Mouse (Mus musculus) myocyte (in vitro differentiated cells): Measurements from ENCODE around the gene Nhsl1. TPM values are rescaled to one million over a fixed set of nuclear protein-coding genes. Genes with fewer than 3 reads are reported as not detected.

Source experiments
- H3K27me3 ChIP-seq: one replicate; pipeline ENCODE4 v1.6.1; 2011; ENCODE audit not compliant: control insufficient read depth, insufficient read depth, insufficient read length
- H3K36me3 ChIP-seq: one replicate; pipeline ENCODE4 v1.6.1; 2011; ENCODE audit not compliant: control insufficient read depth, insufficient read depth
- H3K4me2 ChIP-seq: one replicate; pipeline ENCODE4 v1.6.1; 2011; ENCODE audit warnings: low read depth, control low read depth
- H3K4me3 ChIP-seq: one replicate; pipeline ENCODE4 v1.5.1; 2011; ENCODE audit warnings: mild to moderate bottlenecking, control low read depth, moderate library complexity
- H3K79me2 ChIP-seq: one replicate; pipeline ENCODE4 v1.6.1; 2011; ENCODE audit not compliant: control insufficient read depth, insufficient read depth
- H3ac ChIP-seq: one replicate; pipeline ENCODE4 v1.6.1; 2011; ENCODE audit not compliant: control insufficient read depth, insufficient read length
- CEBPB ChIP-seq: IDR thresholded peaks from 2 replicates; pipeline ENCODE4 v1.6.1; 2011; ENCODE audit warnings: mild to moderate bottlenecking, moderate library complexity; ENCODE audit not compliant: poor library complexity, insufficient read depth, severe bottlenecking
- E2F4 ChIP-seq: IDR thresholded peaks from one replicate; pipeline ENCODE4 v1.6.1; 2011; ENCODE audit warnings: mild to moderate bottlenecking, control low read depth, moderate library complexity; ENCODE audit not compliant: insufficient read depth
- MAX ChIP-seq: IDR thresholded peaks from one replicate; pipeline ENCODE4 v1.6.1; 2011; ENCODE audit warnings: low read depth, mild to moderate bottlenecking, control low read depth
- MYOD1 ChIP-seq, 3 experiments: IDR thresholded peaks; one replicate each; pipeline ENCODE4 v1.6.1; 2011; ENCODE audit warnings: control low read depth in 2 of 3, low read depth in 2 of 3, mild to moderate bottlenecking in 2 of 3, moderate library complexity in 1 of 3; ENCODE audit not compliant: insufficient read length in 2 of 3, control insufficient read depth in 1 of 3
- MYOG ChIP-seq, 3 experiments: IDR thresholded peaks; one replicate each; pipeline ENCODE4 v1.6.1; 2011; ENCODE audit warnings: control low read depth in 2 of 3, low read depth in 2 of 3, mild to moderate bottlenecking in 2 of 3; ENCODE audit not compliant: insufficient read length in 2 of 3, control insufficient read depth in 1 of 3, insufficient read depth in 1 of 3
- POLR2A ChIP-seq: IDR thresholded peaks from one replicate; pipeline ENCODE4 v1.6.1; 2011; ENCODE audit warnings: low read depth, mild to moderate bottlenecking, control low read depth, moderate library complexity; ENCODE audit not compliant: insufficient read length
- POLR2AphosphoS2 ChIP-seq: IDR thresholded peaks from one replicate; pipeline ENCODE4 v1.6.1; 2011; ENCODE audit warnings: low read depth, control low read depth; ENCODE audit not compliant: insufficient read length
- REST ChIP-seq: IDR thresholded peaks from one replicate; pipeline ENCODE4 v1.6.1; 2011; ENCODE audit warnings: mild to moderate bottlenecking, control low read depth, moderate library complexity; ENCODE audit not compliant: insufficient read depth, insufficient read length
- SRF ChIP-seq: IDR thresholded peaks from one replicate; pipeline ENCODE4 v1.6.1; 2011; ENCODE audit warnings: low read depth; ENCODE audit not compliant: control insufficient read depth, insufficient read length
- TCF12 ChIP-seq: IDR thresholded peaks from one replicate; pipeline ENCODE4 v1.6.1; 2011; ENCODE audit warnings: mild to moderate bottlenecking, control low read depth; ENCODE audit not compliant: poor library complexity, insufficient read depth, severe bottlenecking
- TCF3 ChIP-seq: IDR thresholded peaks from one replicate; pipeline ENCODE4 v1.6.1; 2011; ENCODE audit warnings: low read depth, control low read depth; ENCODE audit not compliant: insufficient read length
- USF1 ChIP-seq: IDR thresholded peaks from one replicate; pipeline ENCODE4 v1.6.1; 2011; ENCODE audit warnings: low read depth, mild to moderate bottlenecking, control low read depth, moderate library complexity
- polyA plus RNA-seq: library from polyadenylated mRNA; unstranded; fragments of >200 nt; fragmentation: generic; extraction: Trizol; gene quantifications from one replicate; pipeline ENCODE4 v1.2.1, GENCODE M21; 2012; ENCODE audit warnings: missing spikeins

The Nhsl1 gene
- polyA plus RNA-seq, 1 experiment = 5.4 TPM

GRCm38 (mm10) chr10:18404679-18405078 is 85.9 kb downstream of the Nhsl1 start:
- Histone ChIP-seq H3K27me3 (no peaks in the 10 kb centered on the region), H3ac (no peak overlapping the region), H3K4me2 (no peak overlapping the region), H3K79me2 (no peaks in the 10 kb centered on the region), H3K36me3 (no peaks in the 10 kb centered on the region), H3K4me3 (no peak overlapping the region)
- TF ChIP-seq SRF (no peak), REST (no peak), POLR2A (no peak), E2F4 (no peak), POLR2AphosphoS2 (no peak)

DNA sequence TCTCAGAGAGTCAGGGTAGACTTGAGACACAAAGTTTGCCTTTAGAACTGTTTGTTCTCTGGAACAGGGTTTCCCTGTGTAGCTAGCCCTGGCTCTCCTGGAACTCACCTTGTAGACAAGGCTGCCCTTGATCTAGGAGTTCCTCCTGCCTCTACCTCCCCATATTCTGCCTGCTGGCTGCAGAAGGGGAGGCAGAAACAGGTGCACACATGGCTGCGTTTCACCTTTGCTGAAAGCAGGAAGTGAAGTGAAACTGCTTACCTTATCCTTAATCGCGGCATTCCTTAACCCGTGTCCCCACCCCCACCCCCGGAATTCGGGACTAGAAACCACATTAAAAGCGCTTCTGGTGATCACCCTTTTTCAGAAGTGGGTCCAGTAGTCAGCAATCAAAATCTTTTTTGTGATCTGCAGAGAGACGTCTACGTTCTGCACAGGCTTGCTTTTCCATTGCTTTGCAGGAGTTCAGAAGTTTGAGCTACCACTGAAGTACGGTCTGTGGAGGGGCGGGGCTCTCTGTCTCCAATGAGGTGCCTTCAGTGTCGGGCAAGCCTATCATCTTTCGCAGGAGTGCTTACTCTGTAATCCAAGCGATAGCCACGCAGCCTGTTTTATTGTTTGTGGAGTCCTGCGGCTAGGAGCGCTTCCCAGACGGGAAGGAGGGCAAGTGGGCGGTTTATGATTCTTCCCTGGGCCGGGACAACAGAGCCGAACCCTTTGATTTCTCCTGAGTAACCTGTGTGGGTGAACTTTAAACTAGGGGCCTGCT is 88.5 kb downstream of the Nhsl1 start:
- peak overlapping the region; percentile 18 for H3K4me3 ChIP-seq

DNA sequence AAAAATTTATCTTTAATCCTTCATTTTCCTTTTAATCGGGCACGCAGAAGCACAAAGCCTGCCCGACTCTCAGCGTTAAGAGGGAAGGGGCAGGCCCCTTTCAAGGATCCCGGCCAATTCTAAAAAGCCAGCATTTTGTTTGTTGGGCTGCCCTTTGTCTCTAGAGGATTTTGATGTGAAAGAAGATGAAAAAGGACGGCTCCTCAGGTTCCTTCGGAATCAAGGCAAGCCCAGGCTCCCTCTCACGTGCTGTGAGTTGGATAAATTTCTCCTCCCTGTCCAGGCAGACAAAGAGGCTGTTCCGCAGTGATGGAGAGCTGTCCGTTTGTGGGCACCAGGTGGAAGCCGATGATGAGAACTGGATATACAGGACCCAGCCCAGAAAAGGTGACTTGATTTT is 89.3 kb downstream of the Nhsl1 start:
- no peaks in the 10 kb centered on the region for H3K79me2 ChIP-seq
- no peaks in the 10 kb centered on the region for H3K27me3 ChIP-seq
- H3K4me3 ChIP-seq = peak overlapping the region; percentile 18
- no peak overlapping the region for H3ac ChIP-seq
- peak overlapping the region; percentile 90 for H3K4me2 ChIP-seq
- no peaks in the 10 kb centered on the region for H3K36me3 ChIP-seq
- TF ChIP-seq E2F4 (no peak), TCF3 (no peak), POLR2AphosphoS2 (no peak), TCF12 (no peak), CEBPB (no peak), MYOD1 (IDR thresholded peaks at IDR 0.05; ENCODE audit: control insufficient read depth in 1 of 3, insufficient read length in 2 of 3, low read depth in 2 of 3) (no peak), MAX (no peak), USF1 (no peak), REST (no peak), MYOG (IDR thresholded peaks at IDR 0.05; ENCODE audit: control insufficient read depth in 1 of 3, insufficient read depth in 1 of 3, insufficient read length in 2 of 3, low read depth in 2 of 3) (no peak), POLR2A (no peak), SRF (no peak)

More for the DNA sequence above, 88.5 kb downstream of the Nhsl1 start:
- Histone ChIP-seq H3K4me2 (peak overlapping the region; percentile 90), H3K36me3 (no peaks in the 10 kb centered on the region), H3ac (no peak overlapping the region), H3K27me3 (no peaks in the 10 kb centered on the region), H3K79me2 (no peaks in the 10 kb centered on the region)
- no peak for TF ChIP-seq REST
- TF ChIP-seq USF1 = no peak
- no peak for TF ChIP-seq SRF
- TF ChIP-seq MYOG (IDR thresholded peaks at IDR 0.05; ENCODE audit: control insufficient read depth in 1 of 3, insufficient read depth in 1 of 3, insufficient read length in 2 of 3, low read depth in 2 of 3) = no peak
- no peak for TF ChIP-seq MYOD1 (IDR thresholded peaks at IDR 0.05; ENCODE audit: control insufficient read depth in 1 of 3, insufficient read length in 2 of 3, low read depth in 2 of 3)
- TF ChIP-seq MAX = no peak
- TF ChIP-seq TCF12 = no peak
- TF ChIP-seq CEBPB = no peak
- TF ChIP-seq E2F4 = no peak
- TF ChIP-seq TCF3 = no peak
- no peak for TF ChIP-seq POLR2AphosphoS2

DNA sequence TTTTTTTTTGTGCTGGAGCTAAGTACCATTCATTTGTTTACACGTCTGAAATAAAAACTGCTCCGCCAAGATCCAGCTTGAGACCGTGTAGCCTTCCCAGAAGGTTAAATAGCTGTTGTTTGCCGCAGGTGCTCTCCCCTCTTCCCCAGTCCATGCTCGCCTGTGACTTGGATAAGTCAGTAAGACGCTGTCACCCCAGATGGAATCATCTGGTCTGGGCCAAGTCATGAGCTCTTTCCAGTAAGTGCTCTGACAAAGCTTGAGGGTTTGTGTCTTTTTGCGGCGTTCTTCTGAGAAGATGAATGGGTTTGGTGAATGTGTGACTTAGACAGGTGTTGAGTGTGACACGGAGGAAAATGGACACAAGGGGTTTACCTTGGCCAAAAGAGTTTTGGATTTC is 89.8 kb downstream of the Nhsl1 start:
- no peak overlapping the region for H3K4me3 ChIP-seq
- TF ChIP-seq USF1 = no peak
- TF ChIP-seq SRF = no peak
- no peak for TF ChIP-seq POLR2A
- TF ChIP-seq E2F4 = no peak
- no peaks in the 10 kb centered on the region for H3K79me2 ChIP-seq
- no peak overlapping the region for H3K4me2 ChIP-seq
- no peaks in the 10 kb centered on the region for H3K27me3 ChIP-seq
- no peak overlapping the region for H3ac ChIP-seq
- no peaks in the 10 kb centered on the region for H3K36me3 ChIP-seq

DNA sequence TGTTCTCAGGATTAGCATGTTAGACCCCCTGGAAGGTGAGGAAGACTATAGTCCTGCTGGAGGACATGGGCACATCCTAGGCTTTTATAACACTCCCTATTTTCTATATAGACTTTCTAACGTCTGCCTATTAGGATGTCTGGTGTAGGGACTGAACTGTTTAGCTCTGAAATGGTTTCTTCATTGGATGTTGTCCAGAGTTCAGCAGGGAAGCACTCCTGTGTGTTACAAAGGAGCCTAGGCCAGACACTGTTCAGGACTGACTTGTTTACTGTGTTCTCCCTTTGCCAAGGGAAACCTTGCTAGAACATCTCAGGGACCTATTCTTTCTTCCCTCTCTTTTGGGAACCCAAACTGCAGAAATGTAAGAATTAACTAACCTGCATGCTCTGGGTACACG is 90.3 kb downstream of the Nhsl1 start:
- Histone ChIP-seq H3K4me3 (no peak overlapping the region), H3K79me2 (no peaks in the 10 kb centered on the region), H3K36me3 (no peaks in the 10 kb centered on the region), H3K4me2 (no peak overlapping the region), H3K27me3 (no peaks in the 10 kb centered on the region), H3ac (no peak overlapping the region)
- TF ChIP-seq CEBPB = no peak
- no peak for TF ChIP-seq E2F4
